Mouse (Mus musculus): ENCODE measurements around the gene Tinagl1.

The Tinagl1 gene

GRCm38 (mm10) chr4:130180909-130181602 is 6.1 kb upstream of the Tinagl1 start:
- in situ Hi-C loops (cut with MboI; ENCODE audit: unreplicated experiment in 2 of 2): loop anchor here in 1 of 2 experiments (5.0 kb wide), 1 partner anchor 219 kb away; no protein-coding TSS in a partner anchor

GRCm38 (mm10) chr4:130179876-130180275 is 5.0 kb upstream of the Tinagl1 start:
- in situ Hi-C loops (cut with MboI; ENCODE audit: unreplicated experiment in 2 of 2): loop anchor here in 1 of 2 experiments (5.0 kb wide), 1 partner anchor 218 kb away; no protein-coding TSS in a partner anchor

GRCm38 (mm10) chr4:130177536-130177935 is 2.6 kb upstream of the Tinagl1 start:
- in situ Hi-C loops (cut with MboI; ENCODE audit: unreplicated experiment in 2 of 2): no loop called here

GRCm38 (mm10) chr4:130177087-130177486 is 2.2 kb upstream of the Tinagl1 start:
- in situ Hi-C loops (cut with MboI; ENCODE audit: unreplicated experiment in 2 of 2): no loop called here

- in situ Hi-C loops (cut with MboI; ENCODE audit: unreplicated experiment in 2 of 2): no loop called here
Observed at GRCm38 (mm10) chr4:130176156-130176720, 1.3 kb upstream of the Tinagl1 start.

GRCm38 (mm10) chr4:130174335-130175031 is 439 bp downstream of the Tinagl1 start:
- in situ Hi-C loops (cut with MboI; ENCODE audit: unreplicated experiment in 2 of 2): no loop called here

- in situ Hi-C loops (cut with MboI; ENCODE audit: unreplicated experiment in 2 of 2): no loop called here
Observed at GRCm38 (mm10) chr4:130173911-130174311, 1.0 kb downstream of the Tinagl1 start.

GRCm38 (mm10) chr4:130173060-130173822 is 1.7 kb downstream of the Tinagl1 start:
- in situ Hi-C loops (cut with MboI; ENCODE audit: unreplicated experiment in 2 of 2): no loop called here

GRCm38 (mm10) chr4:130171951-130172765 is 2.8 kb downstream of the Tinagl1 start:
- in situ Hi-C loops (cut with MboI; ENCODE audit: unreplicated experiment in 2 of 2): no loop called here

GRCm38 (mm10) chr4:130170362-130170761 is 4.6 kb downstream of the Tinagl1 start:
- in situ Hi-C loops (cut with MboI; ENCODE audit: unreplicated experiment in 2 of 2): no loop called here

GRCm38 (mm10) chr4:130169411-130169971 is 5.4 kb downstream of the Tinagl1 start:
- in situ Hi-C loops (cut with MboI; ENCODE audit: unreplicated experiment in 2 of 2): no loop called here

- in situ Hi-C loops (cut with MboI; ENCODE audit: unreplicated experiment in 2 of 2): no loop called here
Observed at GRCm38 (mm10) chr4:130168280-130169183, 6.4 kb downstream of the Tinagl1 start.

- in situ Hi-C loops (cut with MboI; ENCODE audit: unreplicated experiment in 2 of 2): no loop called here
Observed at GRCm38 (mm10) chr4:130167814-130168213, 7.1 kb downstream of the Tinagl1 start.

- in situ Hi-C loops (cut with MboI; ENCODE audit: unreplicated experiment in 2 of 2): no loop called here
Observed at GRCm38 (mm10) chr4:130167321-130167720, 7.6 kb downstream of the Tinagl1 start.

- in situ Hi-C loops (cut with MboI; ENCODE audit: unreplicated experiment in 2 of 2): no loop called here
Observed at GRCm38 (mm10) chr4:130166592-130166991, 8.3 kb downstream of the Tinagl1 start.

GRCm38 (mm10) chr4:130166061-130166460 is 8.9 kb downstream of the Tinagl1 start:
- in situ Hi-C loops (cut with MboI; ENCODE audit: unreplicated experiment in 2 of 2): no loop called here

GRCm38 (mm10) chr4:130164121-130164520 is 10.8 kb downstream of the Tinagl1 start:
- in situ Hi-C loops (cut with MboI; ENCODE audit: unreplicated experiment in 2 of 2): no loop called here

- in situ Hi-C loops (cut with MboI; ENCODE audit: unreplicated experiment in 2 of 2): no loop called here
Observed at GRCm38 (mm10) chr4:130163391-130163861, 11.5 kb downstream of the Tinagl1 start.

- in situ Hi-C loops (cut with MboI; ENCODE audit: unreplicated experiment in 2 of 2): no loop called here
Observed at GRCm38 (mm10) chr4:130161349-130161748, 13.6 kb downstream of the Tinagl1 start.

Measured in v-Abl transformed pro-B cells (cell line).